Mouse (Mus musculus) midbrain, embryonic 16.5 days (tissue): Measurements from ENCODE around the gene Tm4sf1. TPM values are rescaled to one million over a fixed set of nuclear protein-coding genes. Genes with fewer than 3 reads are reported as not detected.

Experiments used
- ATAC-seq: fragments of 200-750 bp; cut with Nextera tagmentation; 2 replicates; pipeline ENCODE4 v1.8.0; 2017; ENCODE audit warnings: moderate TSS enrichment
- H3K27ac ChIP-seq: fragments of 300-500 bp; sonication (generic); 2 replicates; pipeline ENCODE4 v1.5.1; 2014; ENCODE audit warnings: mild to moderate bottlenecking, low read length, mixed read lengths
- H3K27me3 ChIP-seq: fragments of 300-500 bp; sonication (generic); 2 replicates; pipeline ENCODE4 v1.6.1; 2014; ENCODE audit warnings: low read depth, low read length, mixed read lengths; ENCODE audit not compliant: control insufficient read depth, insufficient read depth
- H3K36me3 ChIP-seq: fragments of 300-500 bp; sonication (generic); 2 replicates; pipeline ENCODE4 v1.6.1; 2014; ENCODE audit warnings: mild to moderate bottlenecking, low read length, moderate library complexity, mixed read lengths; ENCODE audit not compliant: control insufficient read depth, insufficient read depth
- H3K4me1 ChIP-seq: fragments of 300-500 bp; sonication (generic); 2 replicates; pipeline ENCODE4 v1.6.1; 2014; ENCODE audit warnings: mild to moderate bottlenecking, low read length, mixed read lengths; ENCODE audit not compliant: control insufficient read depth, insufficient read depth
- H3K4me2 ChIP-seq: fragments of 300-500 bp; sonication (generic); 2 replicates; pipeline ENCODE4 v1.6.1; 2014; ENCODE audit warnings: mild to moderate bottlenecking, low read length, mixed read lengths
- H3K4me3 ChIP-seq: fragments of 300-500 bp; sonication (generic); 2 replicates; pipeline ENCODE4 v1.5.1; 2014; ENCODE audit warnings: low read depth, mild to moderate bottlenecking, low read length, moderate library complexity, mixed read lengths
- H3K9ac ChIP-seq: fragments of 300-500 bp; sonication (generic); 2 replicates; pipeline ENCODE4 v1.6.1; 2014; ENCODE audit warnings: low read depth, low read length, mixed read lengths
- H3K9me3 ChIP-seq: fragments of 300-500 bp; sonication (generic); replicated peaks from 2 replicates; pipeline ENCODE4 v1.6.1; 2014; ENCODE audit warnings: mild to moderate bottlenecking, low read length, mixed read lengths; ENCODE audit not compliant: control insufficient read depth, poor library complexity, severe bottlenecking
- WGBS: fragments of 180-500 bp; shearing (Covaris S2); extraction: QIAGEN DNeasy Blood & Tissue Kit; methylation state at CpG from one replicate; pipeline ENCODE4 v1.1.7; 2014; 5-methylcytosine and 5-hydroxymethylcytosine counted together
- polyA plus RNA-seq: library from polyadenylated mRNA; unstranded; fragments of >200 nt; fragmentation: Nextera tagmentation; extraction: Ambion mirVana; gene quantifications from 2 replicates; pipeline ENCODE4 v1.2.1, GENCODE M21; 2015

Tm4sf1 gene
- polyA plus RNA-seq = 21.6 and 22.7 TPM in 2 replicates

DNA sequence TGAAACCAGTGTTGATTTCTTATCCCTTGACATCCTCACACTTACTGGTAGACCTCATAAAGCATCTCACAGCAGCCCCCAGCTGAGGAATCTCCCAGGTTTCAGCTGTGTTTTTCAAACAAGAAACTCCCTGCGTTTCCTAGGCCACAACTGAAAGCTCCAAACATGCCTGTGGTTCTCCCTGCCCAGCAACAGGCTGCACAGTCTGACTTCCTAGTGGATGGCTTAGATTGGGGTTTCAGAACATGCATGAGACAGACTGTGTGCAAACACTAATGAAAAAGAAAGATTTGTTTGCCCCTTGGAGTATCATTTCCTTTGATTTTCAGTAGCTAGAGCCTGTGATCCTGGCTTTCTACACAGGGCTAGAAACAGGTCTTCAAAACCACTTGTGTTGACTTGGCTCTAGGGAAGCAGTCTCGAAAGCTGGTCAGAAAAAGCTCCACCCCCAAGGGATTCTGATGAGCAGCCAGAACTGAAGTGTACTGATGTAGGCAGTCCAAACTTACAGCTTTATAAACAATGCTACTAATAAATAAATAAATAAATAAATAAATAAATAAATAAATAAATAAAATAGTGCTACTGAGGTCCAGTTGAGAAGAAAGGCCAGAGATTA is at the start of gene Tm4sf1:
Tm4sf1 (minus strand) TSS at position 68 of the 619 bp plus-strand sequence.
- WGBS = 69% methylated on average over 2 of the region's 2 CpGs
- no peaks in the 10 kb centered on the region for H3K9me3 ChIP-seq
- H3K9ac ChIP-seq = no peak within 1 kb of the TSS
- no peak within 1 kb of the TSS for H3K27ac ChIP-seq
- no peak within 1 kb of the TSS for H3K4me3 ChIP-seq
- H3K36me3 ChIP-seq = no peaks in the 10 kb centered on the region
- H3K4me1 ChIP-seq = no peaks in the 10 kb centered on the region
- no peak within 1 kb of the TSS for H3K4me2 ChIP-seq
- no peak for ATAC-seq
- no peaks in the 10 kb centered on the region for H3K27me3 ChIP-seq

DNA sequence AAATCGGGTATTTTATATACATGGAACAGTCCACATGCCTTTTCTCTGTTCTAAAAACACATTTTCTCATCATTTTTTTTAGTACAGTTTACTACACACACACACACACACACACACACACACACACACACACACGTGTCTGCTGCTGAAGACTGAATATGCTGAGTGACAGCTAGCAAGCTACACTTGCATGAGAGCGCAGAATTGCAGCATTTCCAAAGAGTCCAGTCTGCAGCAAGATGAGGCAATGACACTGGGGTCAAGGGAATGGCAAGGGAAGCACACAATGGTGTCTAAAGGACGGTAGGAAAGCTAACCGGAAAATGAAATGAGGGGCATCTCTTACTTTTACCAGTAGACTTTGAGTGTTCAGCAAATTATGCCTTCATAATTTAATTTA is 43.0 kb upstream of the Tm4sf1 start:
- H3K4me2 ChIP-seq = no peak overlapping the region
- no peak overlapping the region for H3K27ac ChIP-seq
- H3K36me3 ChIP-seq = no peaks in the 10 kb centered on the region
- 81% methylated on average over 5 of the region's 5 CpGs for WGBS
- no peaks in the 10 kb centered on the region for H3K27me3 ChIP-seq
- H3K9me3 ChIP-seq = no peaks in the 10 kb centered on the region
- H3K4me1 ChIP-seq = no peaks in the 10 kb centered on the region
- no peak overlapping the region for H3K9ac ChIP-seq
- ATAC-seq = no peak
- H3K4me3 ChIP-seq = no peak overlapping the region

DNA sequence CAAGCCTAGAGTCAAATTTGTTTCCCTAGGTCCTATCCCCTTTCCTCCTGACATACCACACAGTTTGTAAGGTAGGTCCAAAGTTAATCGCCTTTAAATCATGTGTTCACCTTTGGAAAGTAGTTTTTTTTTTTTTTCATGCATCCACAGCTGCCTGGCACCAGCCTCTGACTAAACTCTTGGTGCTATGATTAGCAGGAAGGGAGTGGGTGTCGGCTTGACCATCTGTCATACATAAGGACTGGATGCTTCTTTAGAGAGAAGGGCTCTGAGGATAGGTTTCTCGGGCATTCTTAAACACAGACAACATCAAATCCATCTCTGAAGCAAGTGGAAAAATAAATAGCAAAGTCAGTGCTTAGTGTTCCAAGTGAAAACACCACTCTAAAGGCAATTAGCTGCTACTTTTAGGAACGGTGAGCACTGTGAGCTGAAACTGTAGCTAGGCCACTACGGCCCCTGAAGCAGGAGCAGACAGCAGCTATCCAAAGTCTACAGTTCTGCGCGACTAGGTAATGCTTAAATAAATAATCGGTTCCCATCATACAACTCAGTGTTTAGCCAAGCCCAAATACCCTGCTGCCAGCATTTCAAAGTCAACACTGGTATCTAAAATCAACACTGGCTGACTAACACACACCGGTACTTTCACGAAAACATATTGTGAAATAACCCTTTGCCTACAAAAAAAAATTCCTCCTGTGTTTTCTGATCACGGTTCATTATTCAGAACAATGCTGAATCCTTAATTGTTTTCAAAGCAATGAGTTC is 42.2 kb upstream of the Tm4sf1 start:
- no peaks in the 10 kb centered on the region for H3K4me1 ChIP-seq
- H3K9ac ChIP-seq = no peak overlapping the region
- H3K4me2 ChIP-seq = no peak overlapping the region
- no peaks in the 10 kb centered on the region for H3K36me3 ChIP-seq
- WGBS = 75% methylated on average over 11 of the region's 11 CpGs
- H3K27ac ChIP-seq = no peak overlapping the region
- no peak overlapping the region for H3K4me3 ChIP-seq
- no peak for ATAC-seq
- H3K27me3 ChIP-seq = no peaks in the 10 kb centered on the region
- H3K9me3 ChIP-seq = no peaks in the 10 kb centered on the region

DNA sequence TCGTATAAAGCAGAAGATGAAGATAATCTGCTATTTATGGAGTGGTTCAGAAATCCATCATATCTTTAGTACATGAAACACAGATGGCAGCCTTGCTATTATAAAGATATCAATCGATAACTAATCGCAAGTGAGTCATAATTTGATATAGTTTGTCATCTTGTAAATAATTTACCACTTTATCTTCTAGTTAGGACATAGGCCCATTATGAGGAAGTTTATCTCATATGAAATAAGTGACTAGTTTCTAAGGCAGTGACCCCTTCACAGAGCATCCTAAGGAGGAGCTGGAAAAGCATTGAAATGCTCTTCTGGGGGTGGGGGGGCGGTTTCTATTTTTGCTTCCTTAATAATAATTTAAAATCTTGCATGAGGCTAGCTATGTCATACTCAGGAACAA is 41.2 kb upstream of the Tm4sf1 start:
- ATAC-seq = no peak
- 82% methylated on average over 4 of the region's 4 CpGs for WGBS
- H3K9me3 ChIP-seq = no peaks in the 10 kb centered on the region
- H3K27me3 ChIP-seq = no peaks in the 10 kb centered on the region
- H3K4me1 ChIP-seq = no peaks in the 10 kb centered on the region
- no peak overlapping the region for H3K27ac ChIP-seq
- no peak overlapping the region for H3K4me2 ChIP-seq
- H3K4me3 ChIP-seq = no peak overlapping the region
- no peaks in the 10 kb centered on the region for H3K36me3 ChIP-seq
- H3K9ac ChIP-seq = no peak overlapping the region

DNA sequence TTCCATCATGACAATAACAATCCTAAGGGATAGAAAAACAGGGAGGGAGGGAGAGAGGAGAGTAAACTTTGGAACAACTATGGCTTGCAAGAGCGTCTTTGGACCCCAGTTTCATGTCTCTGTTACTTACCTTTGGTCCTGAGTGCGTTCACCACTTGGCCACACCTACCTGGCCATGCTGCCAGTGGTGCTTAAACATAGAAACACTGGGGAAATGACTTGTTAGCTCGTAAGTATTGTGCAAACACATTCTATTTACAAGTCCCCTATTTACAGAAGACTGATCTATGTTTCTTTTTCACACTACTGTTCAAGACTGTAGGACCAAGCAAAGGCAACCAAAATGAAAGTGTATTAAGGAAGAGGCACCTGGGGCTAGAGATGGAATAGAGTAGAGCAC is 39.5 kb upstream of the Tm4sf1 start:
- Histone ChIP-seq H3K4me3 (no peak overlapping the region), H3K27me3 (no peaks in the 10 kb centered on the region), H3K4me1 (no peaks in the 10 kb centered on the region), H3K9ac (no peak overlapping the region), H3K9me3 (no peaks in the 10 kb centered on the region), H3K27ac (no peak overlapping the region), H3K36me3 (no peaks in the 10 kb centered on the region), H3K4me2 (no peak overlapping the region)
- no peak for ATAC-seq
- WGBS = 81% methylated on average over 3 of the region's 3 CpGs

DNA sequence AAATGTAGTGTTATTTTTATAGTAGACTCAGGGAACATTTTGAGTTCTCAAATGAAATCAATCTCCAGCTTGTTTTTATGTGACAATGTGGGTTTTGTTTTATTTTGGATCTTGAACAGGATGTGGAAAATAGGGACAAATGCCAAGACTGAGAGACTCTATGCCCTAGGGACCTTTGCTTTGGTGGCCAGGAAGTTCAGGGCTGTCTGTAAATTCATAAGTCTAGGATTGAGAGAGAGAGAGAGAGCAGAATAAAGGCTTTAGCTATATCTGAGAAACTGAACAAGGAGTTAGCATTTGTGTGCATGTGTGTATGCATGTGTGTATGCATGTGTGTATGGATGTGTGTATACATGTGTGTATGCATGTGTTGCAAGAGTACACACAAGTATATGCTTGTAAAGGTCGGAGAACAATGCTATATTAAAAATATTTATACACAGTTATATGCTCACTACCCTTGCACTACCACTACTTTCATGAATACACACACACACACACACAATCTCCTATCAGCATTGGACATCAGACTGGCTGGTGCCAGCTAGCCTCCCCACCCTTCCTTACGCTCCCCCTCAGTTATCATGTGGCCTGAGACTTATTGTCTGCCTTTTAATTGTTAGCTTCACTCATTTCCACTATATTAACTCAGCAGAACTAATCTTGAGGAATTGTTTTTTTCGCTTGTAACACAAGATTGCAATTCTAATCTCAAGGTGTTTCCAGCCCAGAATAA is 33.5 kb upstream of the Tm4sf1 start:
- no peaks in the 10 kb centered on the region for H3K36me3 ChIP-seq
- H3K9me3 ChIP-seq = no peaks in the 10 kb centered on the region
- no peak overlapping the region for H3K4me3 ChIP-seq
- no peak overlapping the region for H3K27ac ChIP-seq
- H3K9ac ChIP-seq = no peak overlapping the region
- no peaks in the 10 kb centered on the region for H3K4me1 ChIP-seq
- no peaks in the 10 kb centered on the region for H3K27me3 ChIP-seq
- ATAC-seq = no peak
- WGBS = 76% methylated on average over 3 of the region's 3 CpGs
- no peak overlapping the region for H3K4me2 ChIP-seq

DNA sequence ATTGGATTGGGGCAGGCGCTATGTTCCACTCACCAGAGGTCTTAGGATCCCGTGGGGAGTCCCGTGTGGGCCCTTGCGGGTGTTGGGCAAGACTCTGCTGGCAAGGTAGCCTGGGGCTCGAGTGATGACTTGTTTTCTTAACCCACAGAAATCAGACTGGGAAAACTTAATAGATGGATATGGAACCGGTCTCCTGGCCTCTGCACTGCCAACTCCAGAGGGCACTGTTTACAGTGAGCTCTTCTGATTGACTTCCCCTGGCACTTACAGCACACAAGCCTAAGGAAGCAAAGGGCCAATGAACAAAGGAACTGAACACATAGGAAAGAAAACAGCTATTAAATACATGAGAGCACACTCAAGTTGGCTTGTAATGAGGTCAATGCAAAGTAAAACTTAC is 26.2 kb upstream of the Tm4sf1 start:
- no peaks in the 10 kb centered on the region for H3K27me3 ChIP-seq
- H3K9me3 ChIP-seq = peaks cover 4% of the 10 kb centered on the region; the same call in 1 of the 2 replicates
- no peak overlapping the region for H3K4me3 ChIP-seq
- H3K4me2 ChIP-seq = no peak overlapping the region
- no peak for ATAC-seq
- WGBS = 93% methylated on average over 4 of the region's 6 CpGs
- no peak overlapping the region for H3K27ac ChIP-seq
- H3K4me1 ChIP-seq = no peaks in the 10 kb centered on the region
- no peak overlapping the region for H3K9ac ChIP-seq
- H3K36me3 ChIP-seq = no peaks in the 10 kb centered on the region

DNA sequence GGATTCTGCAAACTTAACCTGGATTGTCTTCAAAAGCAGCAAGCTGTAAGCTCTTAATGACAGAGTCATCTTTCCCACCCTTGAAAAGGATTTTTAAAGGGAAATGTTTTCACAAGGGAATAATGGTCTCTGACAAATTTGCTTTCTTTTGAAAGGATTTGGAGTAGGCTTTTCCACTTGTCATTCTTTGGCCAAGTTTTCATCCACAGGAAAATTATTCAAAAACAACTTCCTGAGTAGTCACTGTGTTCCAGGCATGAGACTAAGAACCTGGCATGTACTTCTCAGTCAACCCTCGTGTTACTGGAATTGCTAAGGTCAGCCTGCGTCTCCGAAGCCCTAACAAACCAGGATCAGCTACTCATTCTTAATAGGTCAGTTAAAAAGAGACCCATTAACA is 5.3 kb upstream of the Tm4sf1 start:
- ATAC-seq = no peak
- no peak overlapping the region for H3K9ac ChIP-seq
- H3K4me3 ChIP-seq = no peak overlapping the region
- H3K4me2 ChIP-seq = no peak overlapping the region
- no peaks in the 10 kb centered on the region for H3K4me1 ChIP-seq
- no peak overlapping the region for H3K27ac ChIP-seq
- WGBS = 85% methylated on average over 3 of the region's 3 CpGs
- H3K9me3 ChIP-seq = no peaks in the 10 kb centered on the region
- H3K27me3 ChIP-seq = no peaks in the 10 kb centered on the region
- H3K36me3 ChIP-seq = no peaks in the 10 kb centered on the region

DNA sequence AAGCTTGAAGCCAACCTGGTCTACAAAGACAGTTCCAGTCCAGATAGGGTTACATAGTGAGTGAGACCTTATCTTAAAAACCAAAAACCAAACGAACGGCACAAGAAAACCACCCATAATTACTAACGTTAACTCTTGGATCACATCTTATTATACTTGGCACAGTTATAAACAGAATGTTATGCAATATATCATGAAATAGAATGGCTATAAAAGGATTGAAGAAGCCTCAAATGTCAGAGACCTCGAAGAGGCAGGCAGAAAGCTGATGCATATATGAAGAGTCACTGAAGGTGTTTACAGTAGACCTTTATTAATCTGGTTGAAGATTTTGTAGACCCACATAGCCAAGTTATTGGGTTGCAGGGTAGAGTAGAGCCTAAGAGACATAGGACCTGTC is 3.8 kb upstream of the Tm4sf1 start:
- Histone ChIP-seq H3K4me3 (no peak overlapping the region), H3K36me3 (no peaks in the 10 kb centered on the region), H3K9me3 (no peaks in the 10 kb centered on the region), H3K27me3 (no peaks in the 10 kb centered on the region), H3K9ac (no peak overlapping the region), H3K4me2 (no peak overlapping the region), H3K27ac (no peak overlapping the region), H3K4me1 (no peaks in the 10 kb centered on the region)
- 87% methylated on average over 4 of the region's 4 CpGs for WGBS
- no peak for ATAC-seq
